Mouse (Mus musculus) liver, adult 2 months (tissue): Measurements from ENCODE around the gene Zbtb43. TPM values are rescaled to one million over a fixed set of nuclear protein-coding genes. Genes with fewer than 3 reads are reported as not detected.

Experiments used
- DNase-seq: peaks from one replicate; pipeline ENCODE4 v3.0.0-alpha.2; 2011; ENCODE audit warnings: low read depth, low spot score; ENCODE audit errors: extremely low read depth
- H3K27ac ChIP-seq: fragments of 200-500 bp; replicated peaks from 2 replicates; pipeline ENCODE4 v1.5.1; 2012; ENCODE audit warnings: low read depth, mild to moderate bottlenecking, control low read depth, inconsistent platforms, low read length; ENCODE audit not compliant: insufficient read depth
- H3K27me3 ChIP-seq: fragments of 200-500 bp; 2 replicates; pipeline ENCODE4 v1.6.1; 2012; ENCODE audit warnings: mild to moderate bottlenecking, moderate library complexity, low read length, inconsistent platforms; ENCODE audit not compliant: control insufficient read depth, insufficient read depth
- H3K36me3 ChIP-seq: fragments of 200-500 bp; 2 replicates; pipeline ENCODE4 v1.6.1; 2012; ENCODE audit warnings: low read length, inconsistent platforms; ENCODE audit not compliant: control insufficient read depth, insufficient read depth
- H3K4me1 ChIP-seq: fragments of 200-500 bp; 2 replicates; pipeline ENCODE4 v1.6.1; 2011; ENCODE audit warnings: low read length; ENCODE audit not compliant: control insufficient read depth, insufficient read depth
- H3K4me3 ChIP-seq: fragments of 200-500 bp; 2 replicates; pipeline ENCODE4 v1.5.1; 2011; ENCODE audit warnings: low read depth, mild to moderate bottlenecking, control low read depth, low read length, moderate library complexity; ENCODE audit not compliant: insufficient read depth
- H3K79me2 ChIP-seq: fragments of 200-500 bp; 2 replicates; pipeline ENCODE4 v1.6.1; 2012; ENCODE audit warnings: inconsistent platforms, mild to moderate bottlenecking, low read length, moderate library complexity; ENCODE audit not compliant: control insufficient read depth, insufficient read depth
- H3K9ac ChIP-seq: fragments of 200-500 bp; 2 replicates; pipeline ENCODE4 v1.6.1; 2012; ENCODE audit warnings: low read depth, mild to moderate bottlenecking, control low read depth, inconsistent platforms, low read length
- CTCF ChIP-seq: fragments of 200-500 bp; IDR thresholded peaks from 2 replicates; pipeline ENCODE4 v1.5.1; 2011; ENCODE audit warnings: low read depth, low read length, control low read depth
- POLR2A ChIP-seq: fragments of 200-500 bp; IDR thresholded peaks from 2 replicates; pipeline ENCODE4 v1.6.1; 2011; ENCODE audit warnings: low read length, control low read depth; ENCODE audit not compliant: insufficient read depth; ENCODE audit errors: extremely low read depth
- WGBS: fragments of 180-500 bp; shearing (Covaris S2); methylation state at CpG from one replicate; pipeline ENCODE4 v1.1.7; 2018; 5-methylcytosine and 5-hydroxymethylcytosine counted together
- polyA plus RNA-seq: library from polyadenylated mRNA; depleted of rRNA; stranded (reverse); fragments of >200 nt; gene quantifications from 2 replicates; pipeline ENCODE4 v1.2.3, GENCODE M21; 2012
- total RNA-seq: library from RNA; depleted of rRNA; stranded (reverse); fragments of >200 nt; gene quantifications from 2 replicates; pipeline ENCODE4 v1.2.3, GENCODE M21; 2014

The Zbtb43 gene
- total and polyA plus RNA-seq, 2 experiments: 9.0 to 21.6 TPM

GRCm38 (mm10) chr2:33459660-33460059 is 8.7 kb downstream of the Zbtb43 start:
- H3K9ac ChIP-seq: no peak overlapping the region
- H3K4me3 ChIP-seq: no peak overlapping the region
- peaks cover 21% of the 10 kb centered on the region for H3K4me1 ChIP-seq
- no peak for DNase-seq
- WGBS: 73% methylated on average over 4 of the region's 4 CpGs
- peaks cover 67% of the 10 kb centered on the region for H3K79me2 ChIP-seq
- H3K36me3 ChIP-seq: peaks cover 62% of the 10 kb centered on the region
- no peaks in the 10 kb centered on the region for H3K27me3 ChIP-seq
- no peak overlapping the region for H3K27ac ChIP-seq
- TF ChIP-seq CTCF: no peak
- no peak for TF ChIP-seq POLR2A

GRCm38 (mm10) chr2:33456696-33457095 is 11.7 kb downstream of the Zbtb43 start:
- H3K27me3 ChIP-seq: no peaks in the 10 kb centered on the region
- H3K27ac ChIP-seq: no peak overlapping the region
- H3K9ac ChIP-seq: no peak overlapping the region
- peaks cover 50% of the 10 kb centered on the region for H3K79me2 ChIP-seq
- WGBS: 40% methylated on average over 3 of the region's 3 CpGs
- no peak for DNase-seq
- H3K4me1 ChIP-seq: peaks cover 10% of the 10 kb centered on the region
- no peak overlapping the region for H3K4me3 ChIP-seq
- peaks cover 51% of the 10 kb centered on the region for H3K36me3 ChIP-seq
- TF ChIP-seq POLR2A: no peak
- TF ChIP-seq CTCF: no peak

GRCm38 (mm10) chr2:33456242-33456641 is 12.1 kb downstream of the Zbtb43 start:
- Histone ChIP-seq H3K4me3 (no peak overlapping the region), H3K9ac (no peak overlapping the region), H3K4me1 (peaks cover 10% of the 10 kb centered on the region), H3K27ac (no peak overlapping the region), H3K27me3 (no peaks in the 10 kb centered on the region), H3K36me3 (peaks cover 48% of the 10 kb centered on the region), H3K79me2 (peaks cover 48% of the 10 kb centered on the region)
- 88% methylated on average over 5 of the region's 5 CpGs for WGBS
- no peak for TF ChIP-seq CTCF
- no peak for TF ChIP-seq POLR2A
- no peak for DNase-seq

- Histone ChIP-seq H3K9ac (no peak overlapping the region), H3K4me1 (peaks cover 10% of the 10 kb centered on the region), H3K79me2 (peaks cover 39% of the 10 kb centered on the region), H3K36me3 (peaks cover 44% of the 10 kb centered on the region), H3K4me3 (no peak overlapping the region), H3K27ac (no peak overlapping the region), H3K27me3 (no peaks in the 10 kb centered on the region)
- no peak for DNase-seq
- TF ChIP-seq POLR2A (no peak), CTCF (no peak)
- 78% methylated on average over 3 of the region's 3 CpGs for WGBS
Observed at GRCm38 (mm10) chr2:33455350-33455749, 13.0 kb downstream of the Zbtb43 start.

- peaks cover 42% of the 10 kb centered on the region for H3K36me3 ChIP-seq
- no peak for TF ChIP-seq POLR2A
Observed at GRCm38 (mm10) chr2:33454816-33455215, 13.5 kb downstream of the Zbtb43 start.

GRCm38 (mm10) chr2:33453476-33453875 is 14.9 kb downstream of the Zbtb43 start:
- Histone ChIP-seq H3K4me3 (no peak overlapping the region), H3K4me1 (peaks cover 9% of the 10 kb centered on the region), H3K36me3 (peaks cover 34% of the 10 kb centered on the region), H3K27me3 (no peaks in the 10 kb centered on the region), H3K9ac (no peak overlapping the region), H3K79me2 (peaks cover 26% of the 10 kb centered on the region), H3K27ac (no peak overlapping the region)
- no peak for DNase-seq
- TF ChIP-seq CTCF (no peak), POLR2A (no peak)
- 88% methylated on average over 3 of the region's 3 CpGs for WGBS

More at GRCm38 (mm10) chr2:33454816-33455215, 13.5 kb downstream of the Zbtb43 start:
- peaks cover 35% of the 10 kb centered on the region for H3K79me2 ChIP-seq
- H3K4me1 ChIP-seq: peaks cover 10% of the 10 kb centered on the region
- 92% methylated on average over 8 of the region's 8 CpGs for WGBS
- H3K9ac ChIP-seq: no peak overlapping the region
- no peak for DNase-seq
- H3K27me3 ChIP-seq: no peaks in the 10 kb centered on the region
- H3K4me3 ChIP-seq: no peak overlapping the region
- H3K27ac ChIP-seq: no peak overlapping the region
